8 mouse cellular contexts compared by ENCODE assay signal in genomic region chr2:154436458-154437190, GRCm38 (mm10). TPM values are rescaled to one million over a fixed set of nuclear protein-coding genes. Genes with fewer than 3 reads are reported as not detected.
DNase-seq lines count a peak whose midpoint lies in the region; ATAC-seq lines count a peak whose summit lies in the region.

Gene Cbfa2t2, plus strand, starts transcription at chr2:154436481.

- H3K4me1 ChIP-seq in limb, embryonic 12.5 days (replicated peaks): peaks cover 29% of the 10 kb centered on the region
- peaks cover 19% of the 10 kb centered on the region for H3K4me1 ChIP-seq in midbrain, embryonic 14.5 days (ENCODE audit: control insufficient read depth, insufficient read depth, low read length)

- peak within 1 kb of the TSS; percentile 57 for H3K4me2 ChIP-seq in limb, embryonic 12.5 days
- H3K4me2 ChIP-seq in midbrain, embryonic 14.5 days (ENCODE audit: low read length): peak within 1 kb of the TSS; percentile 71

- H3K27me3 ChIP-seq in limb, embryonic 12.5 days: no peaks in the 10 kb centered on the region
- H3K27me3 ChIP-seq in midbrain, embryonic 14.5 days (ENCODE audit: control insufficient read depth, insufficient read depth, low read length): no peaks in the 10 kb centered on the region

- peak within 1 kb of the TSS; percentile 92 for H3K4me3 ChIP-seq in limb, embryonic 12.5 days (replicated peaks)
- H3K4me3 ChIP-seq in midbrain, embryonic 14.5 days (replicated peaks; ENCODE audit: low read depth, low read length): peak within 1 kb of the TSS; percentile 58

- DNase-seq in left cerebral cortex, adult 18-20 months (ENCODE audit: low spot score in 2 of 2): peak in 1 of 2 experiments; percentile 26
- DNase-seq in left cerebral cortex, adult 9 months (ENCODE audit: low spot score in 2 of 2): no peak
- DNase-seq in cerebellum, adult 9-10 months: peak; percentile 67
- peak; percentile 59 for DNase-seq in gastrocnemius, postnatal 10 days
- DNase-seq in midbrain, embryonic 14.5 days: peak; percentile 72
- DNase-seq in testis, postnatal 14 days (ENCODE audit: low spot score): peak; percentile 80

- ATAC-seq in inflammation-experienced regulatory T-cells, adult 6 months: peak; percentile 41
- ATAC-seq in limb, embryonic 12.5 days (ENCODE audit: insufficient number of reproducible peaks, insufficient read depth, low FRiP score, low TSS enrichment, low read depth): peak; percentile 88
- peak; percentile 91 for ATAC-seq in midbrain, embryonic 14.5 days (ENCODE audit: low FRiP score, low TSS enrichment)

- peak within 1 kb of the TSS; percentile 97 for H3K27ac ChIP-seq in limb, embryonic 12.5 days
- peak within 1 kb of the TSS; percentile 88 for H3K27ac ChIP-seq in midbrain, embryonic 14.5 days (replicated peaks; ENCODE audit: low read depth, low read length)

- H3K36me3 ChIP-seq in limb, embryonic 12.5 days: no peaks in the 10 kb centered on the region
- no peaks in the 10 kb centered on the region for H3K36me3 ChIP-seq in midbrain, embryonic 14.5 days (ENCODE audit: control insufficient read depth, insufficient read depth, low read length)

- WGBS in limb, embryonic 12.5 days: under 1% methylated on average over 56 of the region's 70 CpGs
- WGBS in midbrain, embryonic 14.5 days: under 1% methylated on average over 49 of the region's 70 CpGs

- no peaks in the 10 kb centered on the region for H3K9me3 ChIP-seq in limb, embryonic 12.5 days
- H3K9me3 ChIP-seq in midbrain, embryonic 14.5 days (ENCODE audit: control insufficient read depth, low read length): no peaks in the 10 kb centered on the region

- peak within 1 kb of the TSS; percentile 97 for H3K9ac ChIP-seq in limb, embryonic 12.5 days (replicated peaks)
- peak within 1 kb of the TSS; percentile 73 for H3K9ac ChIP-seq in midbrain, embryonic 14.5 days (replicated peaks; ENCODE audit: low read length)

RNA-seq across cellular contexts. Expression of gene Cbfa2t2, which starts in this region (rescaled TPM):
- 10 to 100 TPM; 46.1 to 57.0 TPM for total RNA-seq in left cerebral cortex, adult 18-20 months (2021)
- 10 to 100 TPM; 18.4 to 21.6 TPM for total RNA-seq in gastrocnemius, postnatal 10 days (2021)
- 10 to 100 TPM; 18.9 to 26.6 (median 25.6) TPM for polyA plus RNA-seq in inflammation-experienced regulatory T-cells, adult 6 months (2017; shearing (Covaris generic))
- 50.6 and 57.8 TPM in 2 replicates for polyA plus RNA-seq in limb, embryonic 12.5 days (2016; fragmentation: Nextera tagmentation; extraction: Ambion mirVana)
- 45.5 and 65.6 TPM in 2 replicates for polyA plus RNA-seq in midbrain, embryonic 14.5 days (2014; fragmentation: Nextera tagmentation; extraction: Ambion mirVana)

Comparison
In these comparisons a context has a peak if more than half of its experiments do, and no peak if none do; other contexts are left out.
1. DNase-seq: peak in cerebellum, adult 9-10 months (single experiment), gastrocnemius, postnatal 10 days (single experiment), midbrain, embryonic 14.5 days (single experiment) and testis, postnatal 14 days (single experiment); none in left cerebral cortex, adult 9 months (0 of 2).
2. ATAC-seq: peak in every context shown above with its lines; median percentile 91 in midbrain, embryonic 14.5 days; 88 in limb, embryonic 12.5 days; 41 in inflammation-experienced regulatory T-cells, adult 6 months.